Mouse (Mus musculus) cerebellum, postnatal 10 days (tissue): ENCODE data around the gene Sp9.

Source experiments
- DNase-seq, 2 experiments: peaks; one replicate each; pipeline ENCODE4 v3.0.0; 2021; ENCODE audit warnings: mixed read lengths in 2 of 2

Sp9 gene

GRCm38 (mm10) chr2:73271459-73272161, at the start of gene Sp9:
Gene Sp9, plus strand, starts transcription at chr2:73271925.
- peak; percentile 54 to 64 for DNase-seq

GRCm38 (mm10) chr2:73231081-73231480, 40.6 kb upstream of the Sp9 start:
- no peak for DNase-seq

- no peak for DNase-seq
Observed at GRCm38 (mm10) chr2:73241299-73241698, 30.4 kb upstream of the Sp9 start.

GRCm38 (mm10) chr2:73248701-73249100, 23.0 kb upstream of the Sp9 start:
- DNase-seq = no peak

GRCm38 (mm10) chr2:73263172-73263765, 8.5 kb upstream of the Sp9 start:
- DNase-seq = peak; percentile 16 to 29

- DNase-seq = peak; percentile 24 to 25
Observed at GRCm38 (mm10) chr2:73263794-73264610, 7.7 kb upstream of the Sp9 start.

- DNase-seq = peak; percentile 25 to 45
Observed at GRCm38 (mm10) chr2:73264611-73265195, 7.0 kb upstream of the Sp9 start.

- peak; percentile 26 to 36 for DNase-seq
Observed at GRCm38 (mm10) chr2:73266011-73266410, 5.7 kb upstream of the Sp9 start.

- no peak for DNase-seq
Observed at GRCm38 (mm10) chr2:73266623-73267022, 5.1 kb upstream of the Sp9 start.

- DNase-seq = peak in 1 of 2 experiments; percentile 3
Observed at GRCm38 (mm10) chr2:73267231-73267630, 4.5 kb upstream of the Sp9 start.

- DNase-seq = peak in 1 of 2 experiments; percentile 22
Observed at GRCm38 (mm10) chr2:73267818-73268217, 3.9 kb upstream of the Sp9 start.

- peak in 1 of 2 experiments; percentile 28 for DNase-seq
Observed at GRCm38 (mm10) chr2:73268281-73268680, 3.4 kb upstream of the Sp9 start.

GRCm38 (mm10) chr2:73268836-73269395, 2.8 kb upstream of the Sp9 start:
- DNase-seq = peak in 1 of 2 experiments; percentile 22

GRCm38 (mm10) chr2:73269666-73270065, 2.1 kb upstream of the Sp9 start:
- peak; percentile 33 to 38 for DNase-seq

GRCm38 (mm10) chr2:73270071-73270592, 1.6 kb upstream of the Sp9 start:
- peak in 1 of 2 experiments; percentile 42 for DNase-seq

- peak; percentile 13 to 51 for DNase-seq
Observed at GRCm38 (mm10) chr2:73270593-73271458, 899 bp upstream of the Sp9 start.

GRCm38 (mm10) chr2:73272351-73273248, 875 bp downstream of the Sp9 start:
- DNase-seq = peak; percentile 44 to 56

- peak; percentile 43 to 52 for DNase-seq
Observed at GRCm38 (mm10) chr2:73273249-73274118, 1.8 kb downstream of the Sp9 start.
